Mouse (Mus musculus) cerebellum, adult 9-11 months (tissue): Measurements from ENCODE around the gene Nlk.
"Not testable (repeated sequence)": the region's sequence is repeated elsewhere in the genome, so short reads cannot be mapped to it uniquely, and the experiment has no call there.

Experiments
- DNase-seq: peaks from one replicate; pipeline ENCODE4 v3.0.0; 2022

Nlk gene

GRCm38 (mm10) chr11:78681058-78681457, 16.1 kb downstream of the Nlk start:
- DNase-seq: no peak

GRCm38 (mm10) chr11:78678761-78679160, 18.4 kb downstream of the Nlk start:
- DNase-seq: no peak

GRCm38 (mm10) chr11:78668647-78669046, 28.5 kb downstream of the Nlk start:
- no peak for DNase-seq

GRCm38 (mm10) chr11:78664853-78665252, 32.3 kb downstream of the Nlk start:
- no peak for DNase-seq

GRCm38 (mm10) chr11:78663916-78664315, 33.3 kb downstream of the Nlk start:
- DNase-seq: no peak

- DNase-seq: no peak
Measured at GRCm38 (mm10) chr11:78649143-78649542, 48.0 kb downstream of the Nlk start.

GRCm38 (mm10) chr11:78648405-78648804, 48.8 kb downstream of the Nlk start:
- DNase-seq: not testable (repeated sequence)

GRCm38 (mm10) chr11:78643746-78644145, 53.4 kb downstream of the Nlk start:
- DNase-seq: no peak

GRCm38 (mm10) chr11:78642151-78642550, 55.0 kb downstream of the Nlk start:
- no peak for DNase-seq

GRCm38 (mm10) chr11:78641088-78641487, 56.1 kb downstream of the Nlk start:
- no peak for DNase-seq

GRCm38 (mm10) chr11:78632782-78633181, 64.4 kb downstream of the Nlk start:
- no peak for DNase-seq

GRCm38 (mm10) chr11:78628871-78629270, 68.3 kb downstream of the Nlk start:
- no peak for DNase-seq

- no peak for DNase-seq
Measured at GRCm38 (mm10) chr11:78624377-78624776, 72.8 kb downstream of the Nlk start.

GRCm38 (mm10) chr11:78621926-78622325, 75.2 kb downstream of the Nlk start:
- DNase-seq: no peak

- DNase-seq: no peak
Measured at GRCm38 (mm10) chr11:78620179-78620578, 77.0 kb downstream of the Nlk start.

- no peak for DNase-seq
Measured at GRCm38 (mm10) chr11:78611273-78611672, 85.9 kb downstream of the Nlk start.

- no peak for DNase-seq
Measured at GRCm38 (mm10) chr11:78609657-78610056, 87.5 kb downstream of the Nlk start.

- no peak for DNase-seq
Measured at GRCm38 (mm10) chr11:78604826-78605225, 92.3 kb downstream of the Nlk start.

GRCm38 (mm10) chr11:78602781-78603180, 94.4 kb downstream of the Nlk start:
- DNase-seq: no peak

GRCm38 (mm10) chr11:78600926-78601590, 96.1 kb downstream of the Nlk start:
- no peak for DNase-seq

GRCm38 (mm10) chr11:78600496-78600895, 96.7 kb downstream of the Nlk start:
- DNase-seq: no peak

GRCm38 (mm10) chr11:78600051-78600450, 97.1 kb downstream of the Nlk start:
- DNase-seq: no peak

GRCm38 (mm10) chr11:78598763-78599415, 98.3 kb downstream of the Nlk start:
- DNase-seq: no peak

GRCm38 (mm10) chr11:78596750-78597149, 100.4 kb downstream of the Nlk start:
- no peak for DNase-seq

- DNase-seq: no peak
Measured at GRCm38 (mm10) chr11:78595773-78596172, 101.4 kb downstream of the Nlk start.
